Mouse (Mus musculus): ENCODE results near the gene Rab4b.

GRCm38 (mm10) chr7:27227276-27227675, 48.6 kb upstream of the Rab4b start:
- TF ChIP-seq CTCF (IDR thresholded peaks at IDR 0.05; ENCODE audit: insufficient read depth, low read length) (no peak), POLR2A (IDR thresholded peaks at IDR 0.05; ENCODE audit: borderline replicate concordance, extremely low read depth, low read depth, low read length) (no peak)
